ENCODE assay signal across 25 mouse cellular contexts in genomic region chr3:121999934-122000333, GRCm38 (mm10). TPM values are rescaled to one million over a fixed set of nuclear protein-coding genes. Genes with fewer than 3 reads are reported as not detected.
DNase-seq lines count a peak whose midpoint lies in the region; ATAC-seq and TF ChIP-seq lines count a peak whose summit lies in the region.
"Had no signal": no experiment of that assay in that cellular context is flagged by ENCODE, and none has a peak within 500 bp of the region (broad histone marks: within the 10 kb centered on the region; RNA-seq: fewer than 3 reads in every experiment).

No protein-coding gene starts in this region.

- peaks cover 22% of the 10 kb centered on the region for H3K4me1 ChIP-seq in embryonic facial prominence, embryonic 10.5 days
- peaks cover 6% of the 10 kb centered on the region for H3K4me1 ChIP-seq in limb, embryonic 14.5 days (ENCODE audit: control insufficient read depth, insufficient read depth, low read length)
- H3K4me1 ChIP-seq: midbrain, embryonic 12.5 days had no signal

- intact Hi-C loops in gastrocnemius, adult 2 months (cut with DNase I): no loop called here
- intact Hi-C loops in heart, postnatal 14 days (cut with DNase I): no loop called here

- H3K27me3 ChIP-seq in embryonic facial prominence, embryonic 10.5 days (replicated peaks; ENCODE audit: low read depth, poor library complexity, severe bottlenecking): no peaks in the 10 kb centered on the region
- H3K27me3 ChIP-seq in limb, embryonic 14.5 days (ENCODE audit: control insufficient read depth, insufficient read depth, low read length): no peaks in the 10 kb centered on the region
- H3K27me3 ChIP-seq: embryonic facial prominence, embryonic 12.5 days; midbrain, embryonic 12.5 days; Patski had no signal

- no peak overlapping the region for H3K9ac ChIP-seq in limb, embryonic 14.5 days (ENCODE audit: low read depth, low read length, severe bottlenecking)
- H3K9ac ChIP-seq: embryonic facial prominence, embryonic 12.5 days; midbrain, embryonic 12.5 days had no signal

- H3K4me3 ChIP-seq in gastrocnemius, adult 2 months: no peak overlapping the region
- H3K4me3 ChIP-seq in embryonic facial prominence, embryonic 10.5 days: no peak overlapping the region
- H3K4me3 ChIP-seq in limb, embryonic 14.5 days (replicated peaks; ENCODE audit: low read length): no peak overlapping the region
- H3K4me3 ChIP-seq: embryonic facial prominence, embryonic 12.5 days; layer of hippocampus, adult 2 months; midbrain, embryonic 12.5 days had no signal

- DNase-seq in gastrocnemius, adult 2 months: no peak
- DNase-seq in gastrocnemius, postnatal 10 days: no peak
- DNase-seq in WW6 (ENCODE audit: low read depth, low spot score): peak; percentile 4
- DNase-seq in embryonic facial prominence, embryonic 10.5 days (ENCODE audit: low spot score): peak; percentile 56
- DNase-seq in limb, embryonic 14.5 days (ENCODE audit: low spot score): no peak
- DNase-seq in MN1 (ENCODE audit: low spot score): no peak
- DNase-seq in heart, postnatal 14 days: no peak
- DNase-seq in layer of hippocampus, postnatal 25 days (ENCODE audit: extremely low spot score in 1 of 2, low spot score in 1 of 2): no peak
- DNase-seq: adrenal gland, postnatal 10 days; cerebellum, adult 2 months; cerebellum, postnatal 25 days; gastrocnemius, postnatal 14 days; heart, adult 11 months; kidney, adult 11 months; lung, adult 2 months; lung, postnatal 14 days; thymus, postnatal 25 days had no signal

- no peak for TF ChIP-seq POLR2A in limb, embryonic 14.5 days (IDR thresholded peaks at IDR 0.05; ENCODE audit: borderline replicate concordance, extremely low read depth, insufficient read depth, insufficient read length)

- 62% methylated on average over 2 of the region's 2 CpGs for WGBS in embryonic facial prominence, embryonic 10.5 days
- WGBS in limb, embryonic 14.5 days: 32% methylated on average over 2 of the region's 2 CpGs

- no peak for TF ChIP-seq CTCF in gastrocnemius, adult 2 months (IDR thresholded peaks at IDR 0.05)

- no peaks in the 10 kb centered on the region for H3K9me3 ChIP-seq in embryonic facial prominence, embryonic 10.5 days
- no peaks in the 10 kb centered on the region for H3K9me3 ChIP-seq in limb, embryonic 14.5 days (ENCODE audit: control insufficient read depth, low read length)
- H3K9me3 ChIP-seq: embryonic facial prominence, embryonic 12.5 days; midbrain, embryonic 12.5 days had no signal

- peak overlapping the region; percentile 35 for H3K27ac ChIP-seq in gastrocnemius, adult 2 months
- 0 out of 2 replicates have a peak overlapping the region, but pooled peaks have one; percentile 0 for H3K27ac ChIP-seq in embryonic facial prominence, embryonic 10.5 days (replicated peaks)
- no peak overlapping the region for H3K27ac ChIP-seq in limb, embryonic 14.5 days (replicated peaks; ENCODE audit: low read depth, low read length)
- H3K27ac ChIP-seq: embryonic facial prominence, embryonic 12.5 days; kidney, postnatal 0 days; layer of hippocampus, adult 2 months; midbrain, embryonic 12.5 days; stomach, postnatal 0 days had no signal

- ATAC-seq in limb, embryonic 14.5 days (ENCODE audit: low FRiP score, low read depth): peak; percentile 67; the same call in 1 of the 2 replicates
- ATAC-seq: Patski had no signal

- H3K36me3 ChIP-seq in embryonic facial prominence, embryonic 10.5 days (replicated peaks): peaks cover 26% of the 10 kb centered on the region
- H3K36me3 ChIP-seq in limb, embryonic 14.5 days (ENCODE audit: control insufficient read depth, insufficient read depth, low read length): peaks cover 26% of the 10 kb centered on the region
- H3K36me3 ChIP-seq: midbrain, embryonic 12.5 days had no signal

- H3K4me2 ChIP-seq in limb, embryonic 14.5 days (replicated peaks; ENCODE audit: low read depth, low read length, severe bottlenecking): no peak overlapping the region
- H3K4me2 ChIP-seq: embryonic facial prominence, embryonic 12.5 days; heart, embryonic 11.5 days; liver, embryonic 11.5 days; midbrain, embryonic 12.5 days had no signal

RNA-seq across cellular contexts. Expression of gene Abca4, which starts 44.3 kb away (rescaled TPM):
- total RNA-seq in gastrocnemius, adult 2 months (2021): under 1 TPM; 0.79 to 0.95 TPM
- 1 to 10 TPM; 1.8 to 2.3 TPM for total RNA-seq in gastrocnemius, postnatal 10 days (2021)
- 1.9 and 2.0 TPM in 2 replicates for polyA plus RNA-seq in embryonic facial prominence, embryonic 10.5 days (2016; fragmentation: Nextera tagmentation; extraction: Ambion mirVana)
- 2.2 and 2.6 TPM in 2 replicates for polyA plus RNA-seq in limb, embryonic 14.5 days (2012; rRNA removed)
- polyA plus RNA-seq in limb, embryonic 14.5 days (2014; fragmentation: Nextera tagmentation; extraction: Ambion mirVana): 1.0 and 1.5 TPM in 2 replicates
- total RNA-seq in heart, postnatal 14 days (2021): 1 to 10 TPM; 4.2 to 4.3 TPM
- total RNA-seq in layer of hippocampus, postnatal 25 days (2021): 1 to 10 TPM in 1 of 2 experiments, under 1 TPM in 1; 0.98 to 2.3 TPM

RNA-seq across cellular contexts. Expression of gene Arhgap29, which starts 47.6 kb away (rescaled TPM):
- total RNA-seq in gastrocnemius, adult 2 months (2021): 10 to 100 TPM; 14.0 to 15.6 TPM
- 10 to 100 TPM; 40.9 to 54.1 TPM for total RNA-seq in gastrocnemius, postnatal 10 days (2021)
- polyA plus RNA-seq in embryonic facial prominence, embryonic 10.5 days (2016; fragmentation: Nextera tagmentation; extraction: Ambion mirVana): 40.9 and 46.9 TPM in 2 replicates
- polyA plus RNA-seq in limb, embryonic 14.5 days (2012; rRNA removed): 42.0 and 47.4 TPM in 2 replicates
- polyA plus RNA-seq in limb, embryonic 14.5 days (2014; fragmentation: Nextera tagmentation; extraction: Ambion mirVana): 65.0 and 66.9 TPM in 2 replicates
- 10 to 100 TPM; 71.1 to 72.6 TPM for total RNA-seq in heart, postnatal 14 days (2021)
- 10 to 100 TPM; 15.9 to 18.4 TPM for total RNA-seq in layer of hippocampus, postnatal 25 days (2021)

Comparison
In these comparisons a context has a peak if more than half of its experiments do, and no peak if none do; other contexts are left out.
1. DNase-seq: peak in WW6 (single experiment) and embryonic facial prominence, embryonic 10.5 days (single experiment); none in gastrocnemius, adult 2 months (single experiment), gastrocnemius, postnatal 10 days (single experiment), limb, embryonic 14.5 days (single experiment), MN1 (single experiment), heart, postnatal 14 days (0 of 2) and layer of hippocampus, postnatal 25 days (0 of 2).